In the genomic region with DNA sequence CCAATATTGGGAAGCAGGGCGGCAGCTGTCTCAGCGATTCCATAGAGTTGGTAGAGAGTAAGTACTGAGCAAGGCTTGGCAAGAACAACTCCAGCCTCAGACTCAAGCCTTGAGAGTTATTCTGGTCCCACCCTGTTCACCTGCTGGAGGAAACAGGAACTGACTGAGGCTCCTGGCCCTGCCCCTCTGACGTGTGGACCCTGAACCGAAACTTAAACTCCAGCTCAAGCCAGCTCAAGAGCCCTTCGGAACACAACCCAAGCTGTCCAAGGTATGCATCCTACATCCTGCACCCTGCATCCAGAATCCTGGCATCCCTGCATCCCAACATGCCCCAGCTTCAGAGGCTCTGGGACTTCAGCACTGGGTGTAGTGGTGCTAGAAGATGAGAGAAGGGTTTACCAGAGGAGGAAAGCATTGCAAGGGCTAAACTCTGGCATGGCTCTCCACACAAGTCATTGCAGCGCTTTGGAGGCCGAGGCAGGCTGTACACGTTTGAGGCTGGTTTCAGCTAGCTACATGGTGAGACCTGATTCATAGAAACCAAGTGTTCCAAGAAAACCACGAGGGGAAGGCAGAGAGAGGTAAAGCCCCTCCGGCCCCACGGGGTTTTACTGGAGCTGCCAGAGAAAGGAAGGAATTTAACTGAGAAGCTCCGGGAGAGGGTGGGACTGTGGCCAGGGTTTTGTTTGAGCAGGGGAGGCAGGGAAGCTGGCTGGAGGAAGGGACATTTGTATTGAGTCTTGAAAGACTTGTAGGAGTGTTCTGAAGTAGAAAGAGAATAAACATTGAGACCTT, we compare ENCODE assay signal across 9 mouse cellular contexts. TPM values are rescaled to one million over a fixed set of nuclear protein-coding genes. Genes with fewer than 3 reads are reported as not detected.
A peak's percentile ranks its signal among the peaks of the same experiment; 100 is the strongest.
DNase-seq lines count a peak whose midpoint lies in the region; ATAC-seq and TF ChIP-seq lines count a peak whose summit lies in the region.
"Had no signal": no experiment of that assay in that cellular context is flagged by ENCODE, and none has a peak within 500 bp of the region (broad histone marks: within the 10 kb centered on the region; RNA-seq: fewer than 3 reads in every experiment).

Hsh2d (plus strand) TSS at position 222 of the 798 bp plus-strand sequence.

- ATAC-seq in lung, embryonic 16.5 days (ENCODE audit: low read depth), result peak; percentile 85

- peak within 1 kb of the TSS; percentile 45 for H3K4me2 ChIP-seq in lung, embryonic 16.5 days (ENCODE audit: low read depth, low read length)

- no peaks in the 10 kb centered on the region for H3K27me3 ChIP-seq in E14TG2a.4 (ENCODE audit: insufficient read depth, low read length)
- H3K27me3 ChIP-seq in lung, embryonic 16.5 days (ENCODE audit: control insufficient read depth, insufficient read depth, low read depth, low read length), result no peaks in the 10 kb centered on the region
- H3K27me3 ChIP-seq in splenic B cell, adult 2 months (ENCODE audit: control insufficient read depth, insufficient read depth, low read length, poor library complexity, severe bottlenecking), result no peaks in the 10 kb centered on the region

- H3K4me1 ChIP-seq in E14TG2a.4 (replicated peaks; ENCODE audit: low read depth, low read length), result peaks cover 21% of the 10 kb centered on the region
- H3K4me1 ChIP-seq in bone marrow, adult 2 months (ENCODE audit: control insufficient read depth, insufficient read depth, low read length), result peaks cover 5% of the 10 kb centered on the region
- H3K4me1 ChIP-seq in lung, embryonic 16.5 days (replicated peaks; ENCODE audit: control insufficient read depth, insufficient read depth, low read length), result no peaks in the 10 kb centered on the region

- H3K36me3 ChIP-seq in E14TG2a.4 (ENCODE audit: insufficient read depth, low read length), result no peaks in the 10 kb centered on the region
- no peaks in the 10 kb centered on the region for H3K36me3 ChIP-seq in lung, embryonic 16.5 days (ENCODE audit: control insufficient read depth, insufficient read depth, low read length)
- H3K36me3 ChIP-seq in splenic B cell, adult 2 months (ENCODE audit: control insufficient read depth, insufficient read depth, low read length, poor library complexity, severe bottlenecking), result peaks cover 5% of the 10 kb centered on the region

- H3K9ac ChIP-seq in lung, embryonic 16.5 days (ENCODE audit: low read length), result peak within 1 kb of the TSS; percentile 19

- DNase-seq in splenic B cell, adult 2 months (ENCODE audit: low read depth, low spot score), result peak; percentile 88
- DNase-seq in gastrocnemius, adult 8-10 months (ENCODE audit: low spot score in 2 of 2), result no peak
- DNase-seq in right cerebral cortex, adult 2 months (ENCODE audit: low spot score in 2 of 2), result no peak
- DNase-seq in layer of hippocampus, adult 11-12 months (ENCODE audit: low spot score), result no peak
- no peak for DNase-seq in adrenal gland, postnatal 36 days
- DNase-seq: layer of hippocampus, postnatal 36 days had no signal

- 15% methylated on average over 12 of the region's 12 CpGs for WGBS in bone marrow, adult 2 months
- 51% methylated on average over 12 of the region's 12 CpGs for WGBS in lung, embryonic 16.5 days

- H3K9me3 ChIP-seq in E14TG2a.4 (ENCODE audit: low read length), result no peaks in the 10 kb centered on the region
- H3K9me3 ChIP-seq in lung, embryonic 16.5 days (ENCODE audit: control insufficient read depth, low read length), result no peaks in the 10 kb centered on the region

- TF ChIP-seq CTCF in E14TG2a.4 (conservative IDR thresholded peaks at IDR 0.05; ENCODE audit: low read length), result peak; percentile 50
- peak; percentile 59 for TF ChIP-seq CTCF in bone marrow, adult 2 months (IDR thresholded peaks at IDR 0.05; ENCODE audit: control insufficient read depth, insufficient read depth, low read length)

- H3K27ac ChIP-seq in bone marrow, adult 2 months (ENCODE audit: control insufficient read depth, insufficient read depth, low read depth, low read length, poor library complexity), result peak within 1 kb of the TSS; percentile 92
- peak within 1 kb of the TSS; percentile 93 for H3K27ac ChIP-seq in lung, embryonic 16.5 days (ENCODE audit: low read length)

- TF ChIP-seq POLR2A in bone marrow, adult 2 months (IDR thresholded peaks at IDR 0.05; ENCODE audit: borderline replicate concordance, control insufficient read depth, low read depth, low read length), result no peak

- H3K4me3 ChIP-seq in E14TG2a.4 (replicated peaks; ENCODE audit: low read length), result no peak within 1 kb of the TSS
- H3K4me3 ChIP-seq in bone marrow, adult 2 months (replicated peaks; ENCODE audit: control insufficient read depth, low read depth, low read length), result peak within 1 kb of the TSS; percentile 90
- peak within 1 kb of the TSS; percentile 25 for H3K4me3 ChIP-seq in lung, embryonic 16.5 days (ENCODE audit: low read length)

RNA-seq across cellular contexts. Expression of gene Hsh2d, which starts in this region (rescaled TPM):
- polyA plus RNA-seq in bone marrow, adult 2 months (2011; ENCODE audit: insufficient read depth, insufficient read length, low replicate concordance, missing spikeins), result 6.4 and 7.7 TPM in 2 replicates
- 0.41 and 0.60 TPM in 2 replicates for polyA plus RNA-seq in lung, embryonic 16.5 days (2015; fragmentation: Nextera tagmentation; extraction: Ambion mirVana)
- not detected for total RNA-seq in gastrocnemius, adult 8-10 months (2022)
- not detected for total RNA-seq in adrenal gland, postnatal 36 days (2021)
- total RNA-seq: layer of hippocampus, postnatal 36 days had no signal

Comparison
In these comparisons a context has a peak if more than half of its experiments do, and no peak if none do; other contexts are left out.
1. Peak in ATAC-seq, H3K4me3 ChIP-seq, H3K27ac ChIP-seq, H3K9ac ChIP-seq and H3K4me2 ChIP-seq in lung, embryonic 16.5 days; RNA of the gene not detected or under 1 TPM.